Mouse (Mus musculus) lung, postnatal 36 days (tissue): ENCODE data around the gene Rnf166.

Experiments
- DNase-seq: peaks from one replicate; pipeline ENCODE4 v3.0.0; 2022; ENCODE audit warnings: mixed read lengths

Rnf166 gene

GRCm38 (mm10) chr8:122437708-122438331 is 38.0 kb downstream of the Rnf166 start:
- peak; percentile 45 for DNase-seq

- no peak for DNase-seq
Measured at GRCm38 (mm10) chr8:122436586-122437125, 39.2 kb downstream of the Rnf166 start.

GRCm38 (mm10) chr8:122436146-122436545 is 39.7 kb downstream of the Rnf166 start:
- no peak for DNase-seq

- no peak for DNase-seq
Measured at GRCm38 (mm10) chr8:122435375-122435774, 40.5 kb downstream of the Rnf166 start.

GRCm38 (mm10) chr8:122433269-122433905 is 42.5 kb downstream of the Rnf166 start:
- no peak for DNase-seq

- peak; percentile 93 for DNase-seq
Measured at GRCm38 (mm10) chr8:122432443-122433268, 43.2 kb downstream of the Rnf166 start, which contains the start of gene Cyba. Gene Cyba (minus strand): TSS chr8:122432930.

GRCm38 (mm10) chr8:122431694-122432442 is 44.0 kb downstream of the Rnf166 start:
- no peak for DNase-seq

- DNase-seq, result no peak
Measured at GRCm38 (mm10) chr8:122430646-122431045, 45.2 kb downstream of the Rnf166 start.

- DNase-seq, result peak; percentile 71
Measured at GRCm38 (mm10) chr8:122430058-122430636, 45.7 kb downstream of the Rnf166 start.

GRCm38 (mm10) chr8:122428163-122428562 is 47.7 kb downstream of the Rnf166 start:
- DNase-seq, result no peak

GRCm38 (mm10) chr8:122427607-122428006 is 48.3 kb downstream of the Rnf166 start:
- no peak for DNase-seq

GRCm38 (mm10) chr8:122426145-122426544 is 49.7 kb downstream of the Rnf166 start:
- no peak for DNase-seq

GRCm38 (mm10) chr8:122423659-122424058 is 52.2 kb downstream of the Rnf166 start:
- peak; percentile 71 for DNase-seq

GRCm38 (mm10) chr8:122423217-122423616 is 52.6 kb downstream of the Rnf166 start:
- DNase-seq, result no peak

GRCm38 (mm10) chr8:122421376-122422070 is 54.3 kb downstream of the Rnf166 start, which contains the start of gene Il17c:
Gene Il17c (plus strand): TSS chr8:122422020.
- DNase-seq, result no peak

GRCm38 (mm10) chr8:122419881-122420555 is 55.8 kb downstream of the Rnf166 start:
- DNase-seq, result no peak
